Comparison of ENCODE assay signal across 16 mouse cellular contexts in genomic region chr7:101422646-101423045, GRCm38 (mm10). TPM values are rescaled to one million over a fixed set of nuclear protein-coding genes. Genes with fewer than 3 reads are reported as not detected.
DNase-seq lines count a peak whose midpoint lies in the region; ATAC-seq and TF ChIP-seq lines count a peak whose summit lies in the region.
"Had no signal": no experiment of that assay in that cellular context is flagged by ENCODE, and none has a peak within 500 bp of the region (broad histone marks: within the 10 kb centered on the region; RNA-seq: fewer than 3 reads in every experiment).

No protein-coding gene starts in this region.

- peak overlapping the region; percentile 48 for H3K4me2 ChIP-seq in hindbrain, embryonic 14.5 days (replicated peaks)
- H3K4me2 ChIP-seq in neural tube, embryonic 14.5 days (ENCODE audit: low read depth, low read length): peak overlapping the region; percentile 45; the same call in 1 of the 2 replicates
- H3K4me2 ChIP-seq: intestine, embryonic 15.5 days; kidney, embryonic 15.5 days had no signal

- peak overlapping the region; percentile 68 for H3K4me3 ChIP-seq in left cerebral cortex, adult 2 months
- no peak overlapping the region for H3K4me3 ChIP-seq in hindbrain, embryonic 14.5 days (replicated peaks; ENCODE audit: low read length)
- H3K4me3 ChIP-seq in neural tube, embryonic 14.5 days (ENCODE audit: low read depth, low read length): peak overlapping the region; percentile 21; the same call in 1 of the 2 replicates
- H3K4me3 ChIP-seq: heart, adult 2 months; intestine, embryonic 15.5 days; kidney, embryonic 15.5 days had no signal

- H3K27ac ChIP-seq in left cerebral cortex, adult 2 months: peak overlapping the region; percentile 94
- no peak overlapping the region for H3K27ac ChIP-seq in hindbrain, embryonic 14.5 days
- H3K27ac ChIP-seq in neural tube, embryonic 14.5 days (ENCODE audit: low read depth, low read length): no peak overlapping the region
- H3K27ac ChIP-seq: heart, adult 2 months; intestine, embryonic 15.5 days; kidney, embryonic 15.5 days had no signal

- ATAC-seq in activated CD4-positive, CD25-positive, alpha-beta regulatory T cell, adult 4 months: peak; percentile 43
- no peak for ATAC-seq in hindbrain, embryonic 14.5 days (ENCODE audit: low FRiP score)
- ATAC-seq in neural tube, embryonic 14.5 days (ENCODE audit: low read depth): no peak
- ATAC-seq: liver, postnatal 0 days had no signal

- peaks cover 18% of the 10 kb centered on the region for H3K27me3 ChIP-seq in hindbrain, embryonic 14.5 days (ENCODE audit: control insufficient read depth, insufficient read depth, low read length)
- H3K27me3 ChIP-seq in neural tube, embryonic 14.5 days (ENCODE audit: control insufficient read depth, insufficient read depth, low read length): 0 out of 2 replicates have a peak, but pooled peaks cover 2% of the 10 kb centered on the region

- intact Hi-C loops in left cerebral cortex, adult 2 months (cut with DNase I): no loop called here
- intact Hi-C loops in left cerebral cortex, postnatal 36 days (cut with DNase I): loop anchor here (5.0 kb wide), 1 partner anchor 110 kb away; no protein-coding TSS in a partner anchor

- no peak for TF ChIP-seq CTCF in left cerebral cortex, adult 2 months (IDR thresholded peaks at IDR 0.05)

- H3K9ac ChIP-seq in hindbrain, embryonic 14.5 days: no peak overlapping the region
- no peak overlapping the region for H3K9ac ChIP-seq in neural tube, embryonic 14.5 days (replicated peaks; ENCODE audit: low read depth, low read length)
- H3K9ac ChIP-seq: intestine, embryonic 15.5 days; kidney, embryonic 15.5 days; liver, postnatal 0 days had no signal

- no peaks in the 10 kb centered on the region for H3K36me3 ChIP-seq in hindbrain, embryonic 14.5 days (replicated peaks; ENCODE audit: control insufficient read depth, insufficient read depth)
- no peaks in the 10 kb centered on the region for H3K36me3 ChIP-seq in neural tube, embryonic 14.5 days (ENCODE audit: control insufficient read depth, insufficient read depth, low read length)
- H3K36me3 ChIP-seq: G1E; intestine, embryonic 15.5 days; kidney, embryonic 15.5 days had no signal

- H3K4me1 ChIP-seq in hindbrain, embryonic 14.5 days (replicated peaks; ENCODE audit: control insufficient read depth, insufficient read depth, low read length): peaks cover 16% of the 10 kb centered on the region; the same call in 1 of the 2 replicates
- H3K4me1 ChIP-seq in neural tube, embryonic 14.5 days (ENCODE audit: control insufficient read depth, insufficient read depth, low read length): no peaks in the 10 kb centered on the region

- H3K9me3 ChIP-seq in hindbrain, embryonic 14.5 days (ENCODE audit: control insufficient read depth, low read length): no peaks in the 10 kb centered on the region
- H3K9me3 ChIP-seq in neural tube, embryonic 14.5 days (ENCODE audit: control insufficient read depth, low read length): no peaks in the 10 kb centered on the region
- H3K9me3 ChIP-seq: G1E; intestine, embryonic 15.5 days; kidney, embryonic 15.5 days had no signal

- no peak for DNase-seq in left cerebral cortex, adult 2 months (ENCODE audit: extremely low spot score in 1 of 2, low spot score in 2 of 2)
- no peak for DNase-seq in left cerebral cortex, postnatal 36 days (ENCODE audit: low spot score in 2 of 2)
- DNase-seq in hindbrain, embryonic 14.5 days (ENCODE audit: low spot score): no peak
- no peak for DNase-seq in thymus, postnatal 0 days (ENCODE audit: low spot score)
- no peak for DNase-seq in cerebellum, adult 11 months
- no peak for DNase-seq in layer of hippocampus, postnatal 10 days (ENCODE audit: low spot score in 2 of 2)
- DNase-seq: adrenal gland, adult 8-10 months; cerebellum, postnatal 14 days; heart, adult 2 months; liver, postnatal 0 days had no signal

- 75% methylated on average over 8 of the region's 8 CpGs for WGBS in hindbrain, embryonic 14.5 days
- 81% methylated on average over 8 of the region's 8 CpGs for WGBS in neural tube, embryonic 14.5 days

RNA-seq across cellular contexts. Expression of gene Pde2a, which starts 1.2 kb away (rescaled TPM):
- total RNA-seq in left cerebral cortex, adult 2 months (2021): 100 to 1,000 TPM; 372 to 375 TPM
- 100 to 1,000 TPM; 349 to 377 TPM for total RNA-seq in left cerebral cortex, postnatal 36 days (2021)
- 10 to 100 TPM; 13.4 to 18.5 TPM for polyA plus RNA-seq in activated CD4-positive, CD25-positive, alpha-beta regulatory T cell, adult 4 months (2017; shearing (Covaris generic))
- 25.9 and 26.6 TPM in 2 replicates for polyA plus RNA-seq in hindbrain, embryonic 14.5 days (2014; fragmentation: Nextera tagmentation; extraction: Ambion mirVana)
- polyA plus RNA-seq in neural tube, embryonic 14.5 days (2014; fragmentation: Nextera tagmentation; extraction: Ambion mirVana): 13.5 and 24.5 TPM in 2 replicates
- 5.7 and 7.9 TPM in 2 replicates for polyA plus RNA-seq in thymus, postnatal 0 days (2015; fragmentation: Nextera tagmentation; extraction: Ambion mirVana)
- total RNA-seq in layer of hippocampus, postnatal 10 days (2021): 100 to 1,000 TPM; 197 to 215 TPM
- polyA plus RNA-seq: G1E had no signal

RNA-seq across cellular contexts. Expression of gene Gm45837, which starts 12.0 kb away (rescaled TPM):
- total RNA-seq in left cerebral cortex, adult 2 months (2021): 1 to 10 TPM; 1.6 to 3.4 TPM
- 1 to 10 TPM in 1 of 2 experiments, not detected in 1; 1.7 TPM for total RNA-seq in left cerebral cortex, postnatal 36 days (2021)
- 10 to 100 TPM; 15.9 to 22.1 TPM for polyA plus RNA-seq in activated CD4-positive, CD25-positive, alpha-beta regulatory T cell, adult 4 months (2017; shearing (Covaris generic))
- polyA plus RNA-seq in hindbrain, embryonic 14.5 days (2014; fragmentation: Nextera tagmentation; extraction: Ambion mirVana): 1.3 TPM in 1 of 2 replicates, not detected in the other
- polyA plus RNA-seq in neural tube, embryonic 14.5 days (2014; fragmentation: Nextera tagmentation; extraction: Ambion mirVana): not detected in 2 replicates
- 1.1 TPM in 1 of 2 replicates, not detected in the other for polyA plus RNA-seq in thymus, postnatal 0 days (2015; fragmentation: Nextera tagmentation; extraction: Ambion mirVana)
- 1 to 10 TPM in 1 of 2 experiments, not detected in 1; 1.7 TPM for total RNA-seq in layer of hippocampus, postnatal 10 days (2021)
- total RNA-seq: G1E; heart, adult 2 months had no signal
- polyA plus RNA-seq: C2C12; heart, adult 2 months; liver, postnatal 0 days had no signal
